Mouse (Mus musculus) G1E (cell line): Measurements from ENCODE around the gene Trappc10.

ENCODE experiments used
- CTCF ChIP-seq: IDR thresholded peaks from 2 replicates; pipeline ENCODE4 v1.5.1; 2012; ENCODE audit warnings: low read depth, low read length, inconsistent platforms, mixed read lengths
- GATA1 ChIP-seq: IDR thresholded peaks from 2 replicates; pipeline ENCODE4 v1.6.1; 2012; ENCODE audit warnings: borderline replicate concordance, low read length, inconsistent platforms, mixed read lengths
- GATA2 ChIP-seq: IDR thresholded peaks from 2 replicates; pipeline ENCODE4 v1.6.1; 2012; ENCODE audit warnings: low read depth, low read length, inconsistent platforms, borderline replicate concordance
- POLR2AphosphoS5 ChIP-seq: IDR thresholded peaks from 2 replicates; pipeline ENCODE4 v1.6.1; 2012; ENCODE audit warnings: low read depth, low read length, inconsistent platforms; ENCODE audit not compliant: insufficient replicate concordance
- TAL1 ChIP-seq: conservative IDR thresholded peaks from 2 replicates; pipeline ENCODE4 v1.6.1; 2012; ENCODE audit warnings: low read depth, low read length, inconsistent platforms, mixed read lengths

- TF ChIP-seq CTCF = no peak
- TF ChIP-seq TAL1 = no peak
- no peak for TF ChIP-seq POLR2AphosphoS5
- no peak for TF ChIP-seq GATA2
- TF ChIP-seq GATA1 = no peak
Measured at GRCm38 (mm10) chr10:78160369-78161095, 83.9 kb downstream of the Trappc10 start.
